Mouse (Mus musculus): ENCODE measurements around the gene Olfr1204. TPM values are rescaled to one million over a fixed set of nuclear protein-coding genes. Genes with fewer than 3 reads are reported as not detected.

Olfr1204 gene
- not detected in 2 replicates for polyA plus RNA-seq (2015; fragmentation: Nextera tagmentation; extraction: Ambion mirVana)

DNA sequence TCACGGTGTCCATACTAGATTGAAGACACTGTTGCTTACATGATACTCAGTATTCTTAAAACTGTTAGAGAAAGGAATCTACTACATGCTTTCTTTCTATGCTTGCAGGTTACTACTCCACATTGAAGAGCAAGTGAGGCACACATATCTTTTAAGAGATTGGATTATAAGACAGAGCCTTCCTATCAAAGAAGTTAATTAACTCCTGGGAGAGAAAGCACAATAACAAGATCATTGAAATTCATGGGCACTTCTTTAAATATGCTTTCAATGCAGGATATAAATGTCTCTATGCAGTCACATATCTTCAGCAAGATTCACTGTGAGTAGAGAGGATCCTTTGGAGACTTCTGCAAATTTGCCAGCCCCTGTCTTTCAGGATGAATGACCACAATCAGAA lies at the start of gene Olfr1204:
Gene Olfr1204 (plus strand): TSS at position 301 of the 400 bp plus-strand sequence.
- no peak for ATAC-seq
- WGBS, result 91% methylated on average over 1 of the region's 1 CpGs
- H3K4me2 ChIP-seq (replicated peaks; ENCODE audit: low read depth), result no peak within 1 kb of the TSS
- H3K9me3 ChIP-seq (ENCODE audit: control insufficient read depth), result no peaks in the 10 kb centered on the region
- no peak within 1 kb of the TSS for H3K9ac ChIP-seq (ENCODE audit: low read depth, low read length)
- TF ChIP-seq CTCF (IDR thresholded peaks at IDR 0.05; ENCODE audit: low read depth), result no peak
- no peak within 1 kb of the TSS for H3K27ac ChIP-seq (ENCODE audit: low read depth, low read length)
- H3K27me3 ChIP-seq (replicated peaks; ENCODE audit: control insufficient read depth, insufficient read depth, low read length), result no peaks in the 10 kb centered on the region
- no peak within 1 kb of the TSS for H3K4me3 ChIP-seq (ENCODE audit: low read depth, low read length)
- H3K36me3 ChIP-seq (ENCODE audit: control insufficient read depth, insufficient read depth), result no peaks in the 10 kb centered on the region
- no peaks in the 10 kb centered on the region for H3K4me1 ChIP-seq (replicated peaks; ENCODE audit: control insufficient read depth, insufficient read depth, low read length)

DNA sequence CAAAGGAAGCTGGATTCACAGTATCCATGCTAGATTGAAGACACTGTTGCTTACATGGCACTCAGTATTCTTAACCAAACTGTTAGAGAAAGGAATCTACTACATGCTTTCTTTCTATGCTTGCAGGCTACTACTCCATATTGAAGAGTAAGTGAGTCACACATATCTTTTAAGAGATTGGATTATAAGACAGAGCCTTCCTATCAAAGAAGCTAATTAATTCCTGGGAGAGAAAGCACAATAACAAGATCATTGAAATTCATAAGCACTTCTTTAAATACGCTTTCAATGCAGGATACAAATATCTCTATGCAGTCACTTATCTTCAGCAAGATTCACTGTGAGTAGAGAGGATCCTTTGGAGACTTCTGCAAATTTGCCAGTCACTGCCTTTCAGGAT lies 34.9 kb upstream of the Olfr1204 start, which contains the start of gene Olfr1202:
Gene Olfr1202 (plus strand): TSS at position 301 of the 400 bp plus-strand sequence.
- no peak within 1 kb of the TSS for H3K9ac ChIP-seq (ENCODE audit: low read depth, low read length)
- TF ChIP-seq CTCF (IDR thresholded peaks at IDR 0.05; ENCODE audit: low read depth), result no peak
- no peak within 1 kb of the TSS for H3K4me2 ChIP-seq (replicated peaks; ENCODE audit: low read depth)
- no peak for ATAC-seq
- H3K4me3 ChIP-seq (ENCODE audit: low read depth, low read length), result no peak within 1 kb of the TSS
- no peaks in the 10 kb centered on the region for H3K27me3 ChIP-seq (replicated peaks; ENCODE audit: control insufficient read depth, insufficient read depth, low read length)
- WGBS, result 87% methylated on average over 1 of the region's 1 CpGs
- H3K9me3 ChIP-seq (ENCODE audit: control insufficient read depth), result no peaks in the 10 kb centered on the region
- H3K36me3 ChIP-seq (ENCODE audit: control insufficient read depth, insufficient read depth), result no peaks in the 10 kb centered on the region
- no peaks in the 10 kb centered on the region for H3K4me1 ChIP-seq (replicated peaks; ENCODE audit: control insufficient read depth, insufficient read depth, low read length)
- H3K27ac ChIP-seq (ENCODE audit: low read depth, low read length), result no peak within 1 kb of the TSS

DNA sequence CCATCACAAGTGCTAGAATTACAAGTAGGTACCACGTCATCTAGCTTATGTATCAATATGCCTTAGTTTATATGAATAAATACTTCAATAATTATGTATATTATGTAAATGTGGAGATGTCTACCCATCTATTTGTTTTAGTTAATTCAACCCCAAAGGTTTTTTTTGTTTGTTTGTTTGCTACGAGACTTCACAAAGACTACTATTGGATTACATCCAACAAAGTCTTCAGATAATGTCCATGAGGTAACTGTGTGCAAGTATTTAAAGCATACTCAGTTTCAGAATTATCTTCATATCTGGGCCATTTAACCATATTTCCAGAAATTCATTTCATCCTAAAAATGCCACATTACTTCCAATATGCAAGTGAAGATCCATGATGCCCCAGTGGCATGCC lies 19.7 kb upstream of the Olfr1204 start, which contains the start of gene Olfr1205:
Gene Olfr1205 (plus strand): TSS at position 301 of the 400 bp plus-strand sequence.
- Histone ChIP-seq H3K4me1 (replicated peaks; ENCODE audit: control insufficient read depth, insufficient read depth, low read length) (no peaks in the 10 kb centered on the region), H3K4me3 (ENCODE audit: low read depth, low read length) (no peak within 1 kb of the TSS), H3K9ac (ENCODE audit: low read depth, low read length) (no peak within 1 kb of the TSS), H3K9me3 (ENCODE audit: control insufficient read depth) (no peaks in the 10 kb centered on the region), H3K36me3 (ENCODE audit: control insufficient read depth, insufficient read depth) (no peaks in the 10 kb centered on the region), H3K27me3 (replicated peaks; ENCODE audit: control insufficient read depth, insufficient read depth, low read length) (no peaks in the 10 kb centered on the region), H3K4me2 (replicated peaks; ENCODE audit: low read depth) (no peak within 1 kb of the TSS), H3K27ac (ENCODE audit: low read depth, low read length) (no peak within 1 kb of the TSS)
- no peak for TF ChIP-seq CTCF (IDR thresholded peaks at IDR 0.05; ENCODE audit: low read depth)
- WGBS, result 87% methylated on average over 2 of the region's 2 CpGs
- no peak for ATAC-seq

DNA sequence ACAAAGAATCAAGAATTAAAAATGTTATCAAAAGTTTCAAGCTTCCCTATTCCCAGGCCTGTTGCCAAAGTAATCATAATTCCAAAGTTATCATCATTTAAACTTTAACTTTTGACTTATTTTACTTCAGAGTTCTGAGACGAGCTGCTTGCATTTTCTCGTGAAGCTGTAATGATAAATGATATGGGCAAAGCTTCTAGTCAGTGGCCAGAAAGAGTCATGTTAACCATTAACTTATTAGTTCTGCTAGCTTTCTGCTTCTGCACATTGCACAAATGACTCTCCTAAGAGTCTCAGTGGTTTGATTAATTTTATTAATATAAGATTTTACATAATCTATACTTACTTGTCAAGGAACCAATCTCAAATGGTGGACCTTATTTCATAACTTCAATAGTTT lies 10.6 kb upstream of the Olfr1204 start:
- Histone ChIP-seq H3K9me3 (ENCODE audit: control insufficient read depth) (no peaks in the 10 kb centered on the region), H3K4me1 (replicated peaks; ENCODE audit: control insufficient read depth, insufficient read depth, low read length) (no peaks in the 10 kb centered on the region), H3K4me2 (replicated peaks; ENCODE audit: low read depth) (no peak overlapping the region), H3K36me3 (ENCODE audit: control insufficient read depth, insufficient read depth) (no peaks in the 10 kb centered on the region), H3K27me3 (replicated peaks; ENCODE audit: control insufficient read depth, insufficient read depth, low read length) (no peaks in the 10 kb centered on the region), H3K27ac (ENCODE audit: low read depth, low read length) (no peak overlapping the region), H3K4me3 (ENCODE audit: low read depth, low read length) (no peak overlapping the region), H3K9ac (ENCODE audit: low read depth, low read length) (no peak overlapping the region)
- TF ChIP-seq CTCF (IDR thresholded peaks at IDR 0.05; ENCODE audit: low read depth), result no peak
- WGBS, result 22% methylated on average over 2 of the region's 2 CpGs
- no peak for ATAC-seq

DNA sequence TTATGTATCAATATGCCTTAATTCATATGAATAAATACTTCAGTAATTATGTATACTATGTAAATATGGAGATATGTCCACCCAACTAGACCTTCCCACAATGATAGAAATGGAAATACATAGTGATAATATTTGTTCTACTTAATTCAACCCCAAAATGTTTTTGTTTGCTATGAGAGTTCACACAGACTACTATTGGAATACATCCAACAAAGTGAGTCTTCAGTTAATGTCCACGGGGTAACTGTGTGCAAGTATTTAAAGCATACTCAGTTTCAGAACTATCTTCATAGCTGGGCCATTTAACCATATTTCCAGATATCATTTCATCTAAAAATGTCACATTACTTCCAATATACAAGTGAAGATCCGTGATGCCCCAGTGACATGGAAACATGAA lies 13.8 kb downstream of the Olfr1204 start, which contains the start of gene Olfr1206:
Gene Olfr1206 (plus strand): TSS at position 301 of the 400 bp plus-strand sequence.
- Histone ChIP-seq H3K27ac (ENCODE audit: low read depth, low read length) (no peak within 1 kb of the TSS), H3K9ac (ENCODE audit: low read depth, low read length) (no peak within 1 kb of the TSS), H3K36me3 (ENCODE audit: control insufficient read depth, insufficient read depth) (no peaks in the 10 kb centered on the region), H3K4me3 (ENCODE audit: low read depth, low read length) (no peak within 1 kb of the TSS), H3K4me2 (replicated peaks; ENCODE audit: low read depth) (no peak within 1 kb of the TSS), H3K4me1 (replicated peaks; ENCODE audit: control insufficient read depth, insufficient read depth, low read length) (no peaks in the 10 kb centered on the region), H3K27me3 (replicated peaks; ENCODE audit: control insufficient read depth, insufficient read depth, low read length) (no peaks in the 10 kb centered on the region), H3K9me3 (ENCODE audit: control insufficient read depth) (no peaks in the 10 kb centered on the region)
- no peak for ATAC-seq
- 76% methylated on average over 2 of the region's 2 CpGs for WGBS
- TF ChIP-seq CTCF (IDR thresholded peaks at IDR 0.05; ENCODE audit: low read depth), result no peak

DNA sequence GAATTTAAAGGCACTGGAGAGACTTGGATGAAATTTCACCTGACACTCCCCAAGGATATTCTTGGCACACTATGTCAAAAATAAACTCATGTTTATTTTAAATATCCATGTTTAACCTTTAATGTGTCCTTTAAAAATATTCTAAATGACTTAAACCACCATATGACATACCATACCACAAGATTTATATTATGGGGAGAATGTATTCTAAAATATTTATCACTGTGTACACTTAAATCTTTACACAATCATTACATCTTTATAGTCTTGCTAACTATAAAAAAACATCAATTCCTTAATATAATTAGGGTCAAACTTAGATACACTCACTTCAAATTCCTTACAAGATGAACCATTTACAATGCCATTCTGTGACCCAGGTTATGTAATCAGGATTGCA lies 53.1 kb downstream of the Olfr1204 start, which contains the start of gene Olfr1208:
Gene Olfr1208 (minus strand): TSS at position 101 of the 400 bp plus-strand sequence.
- Histone ChIP-seq H3K9me3 (ENCODE audit: control insufficient read depth) (no peaks in the 10 kb centered on the region), H3K4me3 (ENCODE audit: low read depth, low read length) (no peak within 1 kb of the TSS), H3K27me3 (replicated peaks; ENCODE audit: control insufficient read depth, insufficient read depth, low read length) (no peaks in the 10 kb centered on the region), H3K9ac (ENCODE audit: low read depth, low read length) (no peak within 1 kb of the TSS), H3K27ac (ENCODE audit: low read depth, low read length) (no peak within 1 kb of the TSS), H3K36me3 (ENCODE audit: control insufficient read depth, insufficient read depth) (no peaks in the 10 kb centered on the region), H3K4me1 (replicated peaks; ENCODE audit: control insufficient read depth, insufficient read depth, low read length) (no peaks in the 10 kb centered on the region), H3K4me2 (replicated peaks; ENCODE audit: low read depth) (no peak within 1 kb of the TSS)
- ATAC-seq, result no peak
- TF ChIP-seq CTCF (IDR thresholded peaks at IDR 0.05; ENCODE audit: low read depth), result no peak

Other genes starting within 250 kb of the Olfr1204 start
- gene Olfr1191-ps1, start 208.8 kb upstream of the Olfr1204 start, polyA plus RNA-seq (2015; fragmentation: Nextera tagmentation; extraction: Ambion mirVana), result not detected in 2 replicates
- gene Olfr1192-ps1, start 200.8 kb upstream of the Olfr1204 start, polyA plus RNA-seq (2015; fragmentation: Nextera tagmentation; extraction: Ambion mirVana), result not detected in 2 replicates
- not detected in 2 replicates for gene Olfr1193, start 173.7 kb upstream of the Olfr1204 start, polyA plus RNA-seq (2015; fragmentation: Nextera tagmentation; extraction: Ambion mirVana)
- not detected in 2 replicates for gene Olfr1195, start 160.1 kb upstream of the Olfr1204 start, polyA plus RNA-seq (2015; fragmentation: Nextera tagmentation; extraction: Ambion mirVana)
- gene Olfr1196, start 144.7 kb upstream of the Olfr1204 start, polyA plus RNA-seq (2015; fragmentation: Nextera tagmentation; extraction: Ambion mirVana), result not detected in 2 replicates
- gene Olfr1197, start 116.9 kb upstream of the Olfr1204 start, polyA plus RNA-seq (2015; fragmentation: Nextera tagmentation; extraction: Ambion mirVana), result not detected in 2 replicates
- gene Olfr1198, start 97.9 kb upstream of the Olfr1204 start, polyA plus RNA-seq (2015; fragmentation: Nextera tagmentation; extraction: Ambion mirVana), result not detected in 2 replicates
- not detected in 2 replicates for gene Olfr1199, start 88.8 kb upstream of the Olfr1204 start, polyA plus RNA-seq (2015; fragmentation: Nextera tagmentation; extraction: Ambion mirVana)
- not detected in 2 replicates for gene Olfr1200, start 78.8 kb upstream of the Olfr1204 start, polyA plus RNA-seq (2015; fragmentation: Nextera tagmentation; extraction: Ambion mirVana)
- gene Olfr1201, start 56.3 kb upstream of the Olfr1204 start, polyA plus RNA-seq (2015; fragmentation: Nextera tagmentation; extraction: Ambion mirVana), result not detected in 2 replicates
- not detected in 2 replicates for gene Olfr1202, start 34.8 kb upstream of the Olfr1204 start, polyA plus RNA-seq (2015; fragmentation: Nextera tagmentation; extraction: Ambion mirVana)
- gene Olfr1205, start 19.6 kb upstream of the Olfr1204 start, polyA plus RNA-seq (2015; fragmentation: Nextera tagmentation; extraction: Ambion mirVana), result not detected in 2 replicates
- not detected in 2 replicates for gene Olfr1206, start 13.9 kb downstream of the Olfr1204 start, polyA plus RNA-seq (2015; fragmentation: Nextera tagmentation; extraction: Ambion mirVana)
- gene Olfr1208, start 53.0 kb downstream of the Olfr1204 start, polyA plus RNA-seq (2015; fragmentation: Nextera tagmentation; extraction: Ambion mirVana), result not detected in 2 replicates
- not detected in 2 replicates for gene Olfr1209, start 65.9 kb downstream of the Olfr1204 start, polyA plus RNA-seq (2015; fragmentation: Nextera tagmentation; extraction: Ambion mirVana)
- gene Olfr1211, start 88.8 kb downstream of the Olfr1204 start, polyA plus RNA-seq (2015; fragmentation: Nextera tagmentation; extraction: Ambion mirVana), result not detected in 2 replicates
- not detected in 2 replicates for gene Olfr1212, start 104.7 kb downstream of the Olfr1204 start, polyA plus RNA-seq (2015; fragmentation: Nextera tagmentation; extraction: Ambion mirVana)
- gene Gm13762, start 131.0 kb downstream of the Olfr1204 start, polyA plus RNA-seq (2015; fragmentation: Nextera tagmentation; extraction: Ambion mirVana), result not detected in 2 replicates
- not detected in 2 replicates for gene Olfr1214, start 143.4 kb downstream of the Olfr1204 start, polyA plus RNA-seq (2015; fragmentation: Nextera tagmentation; extraction: Ambion mirVana)
- gene Olfr1215, start 157.7 kb downstream of the Olfr1204 start, polyA plus RNA-seq (2015; fragmentation: Nextera tagmentation; extraction: Ambion mirVana), result not detected in 2 replicates
- gene Olfr1216, start 169.0 kb downstream of the Olfr1204 start, polyA plus RNA-seq (2015; fragmentation: Nextera tagmentation; extraction: Ambion mirVana), result not detected in 2 replicates
- not detected in 2 replicates for gene Olfr1217, start 182.8 kb downstream of the Olfr1204 start, polyA plus RNA-seq (2015; fragmentation: Nextera tagmentation; extraction: Ambion mirVana)
- gene Olfr1218, start 211.9 kb downstream of the Olfr1204 start, polyA plus RNA-seq (2015; fragmentation: Nextera tagmentation; extraction: Ambion mirVana), result not detected in 2 replicates
- gene Olfr1219, start 234.2 kb downstream of the Olfr1204 start, polyA plus RNA-seq (2015; fragmentation: Nextera tagmentation; extraction: Ambion mirVana), result not detected in 2 replicates

All from intestine, postnatal 0 days (tissue).